Mouse (Mus musculus) embryonic facial prominence, embryonic 13.5 days (tissue): ENCODE measurements at regions not wholly inside any gene's neighbourhood (a gene's known extent, or its start where the extent isn't known, plus 50 kb on each side); places are given as distances from the start of the nearest gene placed in this dataset.

Source experiments
- ATAC-seq: fragments of 200-750 bp; cut with Nextera tagmentation; 2 replicates; pipeline ENCODE4 v1.8.0; 2017; ENCODE audit warnings: low read depth; ENCODE audit not compliant: insufficient number of reproducible peaks, insufficient read depth, low FRiP score, low TSS enrichment
- H3K27ac ChIP-seq: fragments of 300-500 bp; sonication (generic); 2 replicates; pipeline ENCODE4 v1.5.1; 2015; ENCODE audit warnings: moderate library complexity, mild to moderate bottlenecking, inconsistent platforms
- H3K27me3 ChIP-seq: fragments of 300-500 bp; sonication (generic); 2 replicates; pipeline ENCODE4 v1.6.1; 2015; ENCODE audit warnings: mild to moderate bottlenecking, inconsistent platforms
- H3K36me3 ChIP-seq: fragments of 300-500 bp; sonication (generic); 2 replicates; pipeline ENCODE4 v1.6.1; 2015; ENCODE audit warnings: mild to moderate bottlenecking, inconsistent platforms
- H3K4me1 ChIP-seq: fragments of 300-500 bp; sonication (generic); 2 replicates; pipeline ENCODE4 v1.6.1; 2015; ENCODE audit warnings: inconsistent platforms
- H3K4me2 ChIP-seq: fragments of 300-500 bp; sonication (generic); 2 replicates; pipeline ENCODE4 v1.6.1; 2015; ENCODE audit warnings: moderate library complexity, mild to moderate bottlenecking, inconsistent platforms
- H3K4me3 ChIP-seq: fragments of 300-500 bp; sonication (generic); 2 replicates; pipeline ENCODE4 v1.5.1; 2015; ENCODE audit warnings: mild to moderate bottlenecking, inconsistent platforms
- H3K9ac ChIP-seq: fragments of 300-500 bp; sonication (generic); 2 replicates; pipeline ENCODE4 v1.6.1; 2015; ENCODE audit warnings: mild to moderate bottlenecking, inconsistent platforms
- H3K9me3 ChIP-seq: fragments of 300-500 bp; sonication (generic); 2 replicates; pipeline ENCODE4 v1.6.1; 2016; ENCODE audit warnings: inconsistent platforms
- WGBS: fragments of 180-500 bp; shearing (Covaris S2); methylation state at CpG from one replicate; pipeline ENCODE4 v1.1.7; 2015; ENCODE audit warnings: mixed read lengths; 5-methylcytosine and 5-hydroxymethylcytosine counted together

DNA sequence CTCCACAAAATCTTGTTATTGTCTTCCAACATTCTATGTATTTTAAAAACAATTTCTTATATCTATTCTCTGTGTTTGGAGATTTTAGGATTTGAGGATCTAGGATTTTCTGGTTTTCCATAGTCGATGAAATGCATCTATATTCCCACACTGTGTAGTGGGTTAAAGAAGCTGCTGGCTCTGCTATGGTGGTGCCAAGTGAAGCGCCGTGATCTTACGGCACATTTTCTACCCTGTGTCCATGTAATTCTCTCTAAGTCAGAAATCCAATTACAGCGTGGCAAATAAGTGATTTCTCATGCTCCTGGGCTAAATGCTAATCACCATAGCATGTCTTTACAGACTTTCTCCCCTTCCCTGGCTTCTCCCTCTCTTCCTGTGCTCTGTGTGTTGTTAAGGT lies 92.1 kb upstream of the Mettl25 start:
- H3K36me3 ChIP-seq: no peaks in the 10 kb centered on the region
- H3K27me3 ChIP-seq: no peaks in the 10 kb centered on the region
- no peaks in the 10 kb centered on the region for H3K9me3 ChIP-seq
- H3K4me1 ChIP-seq: no peaks in the 10 kb centered on the region
- no peak overlapping the region for H3K27ac ChIP-seq
- 0 out of 2 replicates have a peak, but pooled peaks have one; percentile 59 for ATAC-seq
- no peak overlapping the region for H3K4me3 ChIP-seq
- H3K4me2 ChIP-seq: no peak overlapping the region
- no peak overlapping the region for H3K9ac ChIP-seq
- 63% methylated on average over 5 of the region's 5 CpGs for WGBS

DNA sequence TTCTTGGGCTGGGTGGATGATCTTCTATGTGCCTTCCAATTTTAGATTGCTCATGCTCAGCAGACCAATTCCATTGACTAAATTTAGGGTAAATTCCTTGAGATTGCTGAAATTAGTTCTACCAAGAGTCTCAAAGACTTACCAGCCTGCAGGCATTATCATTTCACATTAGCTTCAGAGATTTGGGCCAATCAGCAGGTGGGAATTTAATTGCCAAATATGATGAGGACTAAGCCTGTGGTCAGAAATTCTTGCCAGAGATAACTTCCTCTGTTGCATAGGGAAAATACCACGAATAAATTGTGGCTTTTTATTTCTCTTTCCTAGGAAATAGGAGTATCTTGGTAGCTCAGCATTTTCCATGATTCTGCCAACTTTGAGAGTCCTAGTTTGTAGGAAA lies 91.6 kb upstream of the Mettl25 start:
- Histone ChIP-seq H3K4me3 (no peak overlapping the region), H3K36me3 (no peaks in the 10 kb centered on the region), H3K27ac (no peak overlapping the region), H3K4me2 (no peak overlapping the region), H3K27me3 (no peaks in the 10 kb centered on the region), H3K9me3 (no peaks in the 10 kb centered on the region), H3K4me1 (no peaks in the 10 kb centered on the region), H3K9ac (no peak overlapping the region)
- ATAC-seq: no peak
- 35% methylated on average over 1 of the region's 1 CpGs for WGBS

DNA sequence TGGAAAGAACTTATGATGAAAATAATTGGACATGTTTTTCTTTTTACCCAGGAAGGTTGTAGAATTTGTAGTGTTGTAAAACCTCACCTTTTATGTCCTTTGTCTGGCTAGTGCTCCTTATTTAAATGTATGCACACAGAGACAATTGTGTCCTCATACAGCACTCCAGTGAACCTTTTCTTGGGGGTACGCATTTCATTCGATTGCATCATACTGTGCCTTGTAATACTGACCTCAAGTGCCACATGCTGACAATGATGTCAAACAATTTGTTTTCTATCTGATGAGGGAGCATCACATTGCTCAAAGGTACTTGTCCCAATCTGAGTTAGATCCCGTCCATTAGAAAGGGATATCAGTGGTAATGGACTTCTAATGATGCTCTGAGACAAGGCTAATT lies 86.4 kb upstream of the Mettl25 start:
- 79% methylated on average over 3 of the region's 3 CpGs for WGBS

DNA sequence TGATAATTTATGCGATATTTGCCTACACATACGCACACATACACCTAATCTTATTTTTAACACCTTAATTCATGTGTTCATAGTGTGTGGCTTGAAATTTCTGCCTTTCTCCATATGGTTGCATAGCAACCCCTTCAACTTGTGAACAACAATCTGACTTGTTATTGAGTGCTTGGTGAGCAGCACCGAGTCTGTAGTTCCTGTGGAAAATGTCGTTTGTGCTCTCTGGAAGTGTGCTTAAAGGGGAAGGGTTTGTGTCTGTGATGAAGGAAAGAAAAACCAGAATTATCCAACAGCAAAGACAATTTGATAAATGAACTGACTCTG lies 85.7 kb upstream of the Mettl25 start:
- Histone ChIP-seq H3K4me3 (no peak overlapping the region), H3K36me3 (no peaks in the 10 kb centered on the region), H3K9me3 (no peaks in the 10 kb centered on the region), H3K9ac (no peak overlapping the region), H3K27ac (no peak overlapping the region), H3K4me2 (no peak overlapping the region), H3K4me1 (no peaks in the 10 kb centered on the region), H3K27me3 (no peaks in the 10 kb centered on the region)
- 76% methylated on average over 4 of the region's 4 CpGs for WGBS
- no peak for ATAC-seq

More for the DNA sequence above, 86.4 kb upstream of the Mettl25 start:
- no peak for ATAC-seq
- Histone ChIP-seq H3K9ac (no peak overlapping the region), H3K4me1 (no peaks in the 10 kb centered on the region), H3K27me3 (no peaks in the 10 kb centered on the region), H3K4me3 (no peak overlapping the region), H3K4me2 (no peak overlapping the region), H3K9me3 (no peaks in the 10 kb centered on the region), H3K36me3 (no peaks in the 10 kb centered on the region), H3K27ac (no peak overlapping the region)

DNA sequence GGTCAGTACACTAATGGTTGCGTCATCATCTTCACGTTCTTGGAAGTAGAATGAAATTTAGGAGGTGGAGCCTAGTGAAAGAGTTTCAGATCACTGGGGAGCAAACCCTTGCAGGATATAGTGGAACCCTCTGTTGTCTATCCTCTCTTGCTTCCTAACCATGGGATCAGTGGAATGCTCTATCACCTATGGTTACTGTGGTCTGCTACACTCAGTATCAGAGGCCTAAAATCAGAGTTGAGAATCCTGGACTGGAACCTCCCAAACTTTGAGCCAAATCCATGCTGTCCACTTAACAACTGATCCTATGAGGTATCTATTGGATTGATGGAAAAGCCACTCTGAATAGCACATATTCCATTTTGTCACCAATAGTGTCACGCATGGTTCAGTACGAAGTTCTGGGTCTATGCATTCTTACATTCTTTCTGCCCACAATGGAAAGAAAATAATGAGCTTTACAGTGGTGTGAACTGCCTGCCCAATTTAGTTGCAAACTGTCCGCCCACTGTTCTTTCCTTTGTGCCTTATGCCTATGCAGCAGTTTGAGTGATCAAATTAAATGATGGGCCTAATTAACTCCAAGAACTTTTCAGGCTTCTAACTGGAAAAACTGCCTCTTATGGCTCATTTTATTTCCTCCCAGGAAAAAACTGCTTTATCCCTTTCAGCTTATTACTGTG lies 85.2 kb upstream of the Mettl25 start:
- no peak overlapping the region for H3K4me2 ChIP-seq
- H3K9ac ChIP-seq: no peak overlapping the region
- 85% methylated on average over 5 of the region's 5 CpGs for WGBS
- H3K4me3 ChIP-seq: no peak overlapping the region
- no peaks in the 10 kb centered on the region for H3K9me3 ChIP-seq
- H3K4me1 ChIP-seq: no peaks in the 10 kb centered on the region
- H3K36me3 ChIP-seq: no peaks in the 10 kb centered on the region
- H3K27me3 ChIP-seq: no peaks in the 10 kb centered on the region
- no peak overlapping the region for H3K27ac ChIP-seq
- ATAC-seq: no peak

DNA sequence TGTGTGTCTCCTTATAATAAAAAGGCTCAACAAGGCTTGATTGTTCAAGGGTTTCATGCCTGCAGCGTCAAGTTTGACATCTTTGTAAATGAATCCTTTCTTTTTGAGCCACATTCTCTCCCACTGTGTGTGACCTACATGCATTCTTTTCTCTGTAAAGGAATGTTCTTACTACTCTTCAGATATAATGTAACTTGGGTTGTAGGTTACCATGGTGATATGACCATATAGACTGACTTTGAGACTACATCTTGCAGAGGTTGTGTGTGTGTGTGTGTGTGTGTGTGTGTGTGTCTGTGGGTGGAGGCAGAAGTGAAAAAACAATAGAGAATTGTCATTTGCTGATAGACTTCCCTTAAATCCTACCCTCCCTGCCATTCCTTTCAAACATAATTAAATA lies 58.5 kb upstream of the Mettl25 start:
- Histone ChIP-seq H3K4me2 (no peak overlapping the region), H3K27ac (no peak overlapping the region), H3K4me3 (no peak overlapping the region), H3K27me3 (no peaks in the 10 kb centered on the region), H3K36me3 (no peaks in the 10 kb centered on the region), H3K4me1 (no peaks in the 10 kb centered on the region), H3K9me3 (no peaks in the 10 kb centered on the region), H3K9ac (no peak overlapping the region)
- 23% methylated on average over 1 of the region's 1 CpGs for WGBS
- ATAC-seq: no peak

DNA sequence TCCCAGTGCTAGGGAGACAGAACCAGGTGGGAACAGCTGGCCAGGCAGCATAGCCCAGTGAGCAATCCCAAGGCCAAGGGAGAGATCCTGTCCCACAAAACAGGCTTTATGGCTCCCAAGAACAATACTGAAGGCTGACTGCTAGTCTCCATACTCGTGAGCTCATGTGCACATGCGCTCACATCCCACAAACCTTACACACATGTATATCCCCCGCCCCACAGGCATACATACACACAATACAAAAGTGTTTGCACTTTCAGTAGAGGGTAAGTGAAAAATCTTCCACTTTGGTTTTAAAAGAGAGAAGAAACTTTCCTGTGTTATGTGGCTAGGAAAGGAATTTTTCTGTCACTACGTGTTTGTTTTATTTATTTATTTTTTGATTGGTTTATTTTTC lies 58.0 kb upstream of the Mettl25 start:
- no peak for ATAC-seq
- 79% methylated on average over 4 of the region's 4 CpGs for WGBS
- Histone ChIP-seq H3K36me3 (no peaks in the 10 kb centered on the region), H3K9ac (no peak overlapping the region), H3K27ac (no peak overlapping the region), H3K27me3 (no peaks in the 10 kb centered on the region), H3K4me1 (no peaks in the 10 kb centered on the region), H3K4me2 (no peak overlapping the region), H3K4me3 (no peak overlapping the region), H3K9me3 (no peaks in the 10 kb centered on the region)
